Mouse (Mus musculus): ENCODE data around the gene Lgr5.

The Lgr5 gene

DNA sequence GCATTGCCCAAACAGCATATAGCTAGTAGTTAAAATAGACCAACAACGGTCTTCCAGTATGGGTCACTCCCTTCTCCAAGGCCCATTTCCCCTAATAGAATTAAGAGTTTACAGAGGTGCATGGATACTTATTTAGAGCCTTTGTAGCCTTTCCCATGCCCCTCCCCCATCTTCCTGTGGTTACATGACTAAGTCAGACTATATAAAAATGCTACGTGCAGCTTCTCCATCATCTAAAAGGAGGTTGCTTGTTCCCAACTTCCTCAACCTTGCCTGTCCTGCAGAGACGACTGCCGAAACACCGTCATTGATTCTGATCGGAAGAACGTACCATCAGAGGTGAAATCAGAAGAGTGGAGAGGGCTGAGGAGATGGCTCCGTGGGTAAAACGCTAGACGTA lies 82.4 kb downstream of the Lgr5 start:
- no peak for DNase-seq (ENCODE audit: low read depth)

DNA sequence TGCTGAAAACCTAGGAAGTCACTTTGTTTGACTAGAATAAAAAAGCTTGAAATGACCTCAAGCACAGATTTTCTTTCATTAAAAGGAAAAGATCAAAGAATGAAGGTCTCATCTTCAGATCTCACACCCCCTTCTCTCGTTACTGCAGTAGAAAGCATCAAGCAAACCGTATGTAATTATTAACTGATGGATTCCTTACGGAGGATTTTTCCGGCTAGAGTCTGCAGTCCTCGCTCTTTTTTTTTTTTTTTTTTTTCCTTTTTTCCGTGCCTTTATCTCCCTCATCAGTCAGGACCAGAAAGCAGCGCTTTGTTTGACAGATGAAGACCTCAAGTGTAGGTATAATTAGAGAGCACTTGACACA lies 93.8 kb downstream of the Lgr5 start:
- no peak for DNase-seq (ENCODE audit: low read depth)

DNA sequence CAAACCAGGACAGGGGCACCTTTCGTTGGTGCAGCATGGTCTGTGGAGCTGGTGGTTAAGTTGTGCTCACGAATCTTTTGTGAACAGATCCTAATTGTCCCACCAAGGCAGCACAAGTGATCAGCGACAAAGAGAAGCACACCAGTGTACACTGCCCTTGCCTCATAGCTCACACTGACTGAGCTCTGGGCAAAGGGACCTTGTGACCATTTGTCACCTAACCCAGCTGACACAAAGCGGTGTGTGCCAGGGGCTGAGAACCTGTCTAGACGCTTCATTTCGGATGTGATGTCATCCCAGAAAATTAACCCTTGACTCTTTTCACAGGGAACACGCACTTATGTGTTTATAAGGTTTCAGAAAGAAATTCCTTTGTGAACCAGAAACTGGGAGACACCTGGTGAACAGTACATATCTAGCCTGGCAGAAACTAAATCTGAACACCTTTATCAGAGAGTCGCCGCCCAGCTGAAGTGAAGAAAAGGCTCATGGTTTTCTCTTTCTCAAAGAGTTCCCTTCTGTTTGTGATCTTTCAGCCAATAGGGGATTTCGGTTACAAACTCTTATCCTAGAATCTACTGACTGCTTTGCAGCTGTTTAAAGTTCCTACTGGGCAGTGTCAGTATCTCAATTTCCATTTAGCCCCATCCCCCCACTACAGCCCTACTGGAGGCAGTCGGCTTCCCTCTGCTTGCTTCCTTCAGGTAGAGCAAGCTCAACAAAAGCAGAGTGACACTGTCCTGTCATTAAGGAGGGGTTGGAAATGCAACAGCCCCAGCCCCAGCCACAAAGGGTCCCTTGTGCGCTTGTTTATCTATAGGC lies 94.4 kb downstream of the Lgr5 start:
- no peak for DNase-seq (ENCODE audit: low read depth)

DNA sequence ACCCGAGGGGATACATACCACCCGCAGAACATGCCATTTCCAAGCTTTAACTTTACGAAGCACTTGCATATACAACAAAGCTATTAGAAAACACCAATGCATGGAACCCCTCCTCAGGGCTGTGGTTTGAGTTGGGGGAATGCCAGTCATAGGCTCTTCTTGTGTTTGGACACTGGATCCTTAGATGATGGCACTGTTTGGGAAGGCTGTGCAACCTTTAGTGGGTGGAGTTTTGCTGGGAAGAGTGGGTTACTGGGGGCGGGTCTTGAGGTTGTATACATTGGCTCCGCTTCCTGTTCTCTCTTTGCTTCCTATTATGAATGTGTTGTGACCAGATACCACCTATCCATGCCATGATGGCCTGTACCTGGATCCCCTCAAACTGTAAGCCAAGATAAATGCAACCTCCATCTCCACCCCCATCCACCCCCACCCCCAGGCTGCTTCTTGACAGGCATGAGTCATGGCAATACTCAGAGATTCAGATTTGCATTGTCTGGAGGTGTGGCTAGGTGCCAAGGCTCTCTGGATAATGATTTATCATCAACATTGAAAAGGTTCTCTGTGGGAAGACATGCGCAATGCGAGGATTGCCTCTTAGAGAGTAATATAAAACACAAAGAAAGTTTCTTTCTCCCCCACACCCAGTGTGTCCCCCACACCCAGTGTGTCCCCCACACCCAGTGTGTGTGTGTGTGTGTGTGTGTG lies 95.6 kb downstream of the Lgr5 start:
- no peak for DNase-seq (ENCODE audit: low read depth)

DNA sequence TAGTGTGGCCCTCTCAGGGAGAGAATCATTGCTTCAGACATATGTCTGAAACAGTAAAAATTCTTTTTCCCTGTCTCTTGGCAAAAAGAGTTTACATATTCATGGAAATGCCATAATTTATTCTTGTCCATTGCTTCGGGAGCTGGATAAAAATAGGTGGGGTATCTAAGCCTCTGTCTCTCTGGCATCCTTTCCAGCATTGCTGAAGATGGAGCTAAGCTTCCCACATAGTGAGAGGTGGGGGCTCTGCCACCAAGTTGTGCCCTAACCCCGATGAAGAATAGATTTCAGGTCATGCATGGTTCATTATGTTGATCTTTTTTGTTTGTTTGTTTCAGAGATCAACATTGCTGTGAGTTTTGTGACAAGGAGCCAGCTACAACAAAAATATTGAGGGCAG lies 102.0 kb downstream of the Lgr5 start:
- DNase-seq (ENCODE audit: low read depth): no peak

DNA sequence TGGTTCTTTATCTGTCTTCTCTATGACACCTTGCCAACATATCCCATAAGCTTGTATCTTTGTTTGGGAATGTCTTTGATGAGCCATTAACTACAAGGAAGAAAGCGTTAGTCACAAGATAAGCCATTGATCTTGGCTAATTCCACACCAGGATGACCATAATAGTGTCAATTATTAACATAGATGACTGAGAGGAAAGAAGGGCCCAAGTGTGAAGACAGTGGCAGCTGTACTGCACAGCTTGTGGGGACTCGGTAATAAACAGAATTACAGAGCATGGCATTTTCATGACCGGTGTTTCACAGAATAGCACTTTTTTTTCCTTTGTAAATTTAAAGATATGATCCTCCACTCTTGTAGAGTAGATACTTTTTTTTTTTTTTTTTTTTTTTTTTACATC lies 102.9 kb downstream of the Lgr5 start:
- no peak for DNase-seq (ENCODE audit: low read depth)

DNA sequence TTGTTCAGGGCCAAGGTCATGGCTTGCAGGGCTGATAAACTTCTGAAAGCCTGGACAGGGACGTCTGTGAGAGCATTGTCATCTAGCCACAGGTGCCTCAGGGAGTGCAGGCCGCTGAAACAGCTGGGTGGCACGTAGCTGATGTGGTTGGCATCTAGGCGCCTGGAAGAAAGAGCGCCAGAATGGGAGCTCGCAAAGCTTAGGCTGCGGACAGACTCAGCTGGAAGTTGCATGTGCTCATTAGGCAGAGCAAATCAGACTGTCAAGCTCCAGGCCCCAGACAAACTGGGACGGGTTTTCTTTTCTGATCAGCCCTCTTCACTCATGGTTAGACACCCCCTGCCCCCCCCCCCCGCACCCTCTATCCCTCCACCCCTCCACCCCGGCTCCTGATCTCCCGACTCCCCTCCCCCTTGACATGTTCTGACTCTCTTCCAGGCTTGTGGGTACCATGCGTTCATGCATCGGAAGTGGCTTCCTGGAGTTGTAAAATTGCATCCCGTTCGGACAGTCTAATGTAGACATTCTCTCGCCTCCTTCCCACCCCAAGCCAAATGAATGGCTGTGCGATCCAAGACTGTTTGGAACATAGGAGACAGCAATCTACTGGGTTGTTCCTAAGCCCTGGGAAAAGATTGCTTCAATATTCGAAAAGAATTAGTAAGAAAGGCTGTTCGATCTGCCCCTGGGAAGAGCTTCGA lies 109.0 kb downstream of the Lgr5 start:
- DNase-seq (ENCODE audit: low read depth): no peak

DNA sequence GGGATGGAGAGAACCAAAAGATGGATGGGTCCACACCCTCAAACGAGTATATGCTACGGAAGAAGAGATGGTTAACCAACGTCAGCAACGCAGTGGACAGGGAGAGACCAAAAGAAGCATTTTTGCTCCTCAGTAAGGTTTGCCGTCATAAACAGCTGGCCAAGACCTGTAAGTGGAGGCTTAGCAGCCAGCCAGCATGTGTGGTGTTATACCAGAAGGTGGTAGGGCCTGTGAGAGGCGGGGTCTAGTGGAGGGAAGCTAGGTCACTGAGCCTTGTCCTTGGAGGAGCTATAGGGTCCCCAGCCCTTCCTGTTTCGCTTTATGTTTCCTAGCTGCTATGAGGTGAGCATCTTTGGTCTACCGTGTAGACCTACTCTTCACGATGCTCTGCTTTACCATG lies 111.1 kb downstream of the Lgr5 start:
- DNase-seq (ENCODE audit: low read depth): no peak

DNA sequence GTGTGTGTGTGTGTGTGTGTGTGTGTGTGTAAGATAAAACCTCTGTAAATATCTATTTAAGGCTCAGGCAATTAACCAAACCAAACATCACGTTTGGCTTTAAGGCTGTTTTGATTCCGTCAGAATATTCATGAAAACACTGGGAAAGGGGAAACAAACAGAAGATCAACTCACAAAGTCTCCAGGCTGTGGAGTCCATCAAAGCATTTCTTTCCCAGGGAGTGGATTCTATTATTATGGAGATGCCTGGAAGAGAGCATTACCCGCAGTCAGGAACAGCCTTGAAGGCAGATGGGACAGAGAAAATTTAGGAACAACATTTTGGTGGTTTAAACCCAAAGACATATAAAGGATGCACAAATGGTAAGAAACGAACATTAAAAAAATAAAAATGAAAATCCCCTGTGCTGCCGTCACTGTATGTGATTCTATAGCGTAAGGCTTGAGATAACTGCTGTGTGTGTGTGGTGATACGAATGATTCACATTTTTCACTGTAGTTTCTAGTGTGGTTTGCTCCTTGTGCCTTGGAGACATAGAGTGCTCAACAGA lies 112.5 kb downstream of the Lgr5 start:
- DNase-seq (ENCODE audit: low read depth): no peak

DNA sequence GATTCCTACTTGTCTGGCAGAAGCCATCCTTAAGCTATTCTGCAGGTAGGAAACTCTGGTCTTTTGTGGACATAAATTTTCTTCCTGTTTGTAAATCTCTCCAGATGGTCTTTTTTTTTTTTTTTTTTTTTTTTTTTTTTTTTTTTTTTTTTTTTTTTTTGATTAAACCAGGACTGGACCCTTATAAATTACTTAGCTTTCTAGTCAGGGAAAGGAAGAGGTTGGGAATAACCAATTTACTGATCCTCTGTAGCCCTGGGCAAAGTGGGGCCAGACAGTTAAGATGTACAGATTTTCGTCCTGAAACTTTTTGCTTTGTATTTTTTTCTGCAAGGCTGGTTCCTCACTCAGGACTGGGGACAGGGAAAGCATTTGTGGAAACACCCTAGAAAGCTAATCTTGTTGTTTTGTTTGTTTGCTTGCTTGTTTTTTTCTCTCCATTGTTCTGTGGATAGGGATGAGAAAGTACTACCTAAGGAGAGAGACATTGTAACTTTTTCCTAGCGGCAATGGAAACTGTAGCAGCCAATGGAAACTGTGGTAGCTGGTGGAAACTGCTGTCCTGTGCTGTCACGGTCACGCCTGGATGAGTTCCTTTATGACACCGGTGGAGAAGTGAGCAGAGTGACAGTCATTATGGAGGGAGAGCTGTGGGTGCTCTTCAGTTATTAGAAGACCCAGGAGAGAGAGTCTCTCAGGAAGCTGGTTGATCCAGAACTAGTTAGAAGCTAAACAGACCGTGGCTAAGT lies 114.2 kb downstream of the Lgr5 start:
- no peak for DNase-seq (ENCODE audit: low read depth)

DNA sequence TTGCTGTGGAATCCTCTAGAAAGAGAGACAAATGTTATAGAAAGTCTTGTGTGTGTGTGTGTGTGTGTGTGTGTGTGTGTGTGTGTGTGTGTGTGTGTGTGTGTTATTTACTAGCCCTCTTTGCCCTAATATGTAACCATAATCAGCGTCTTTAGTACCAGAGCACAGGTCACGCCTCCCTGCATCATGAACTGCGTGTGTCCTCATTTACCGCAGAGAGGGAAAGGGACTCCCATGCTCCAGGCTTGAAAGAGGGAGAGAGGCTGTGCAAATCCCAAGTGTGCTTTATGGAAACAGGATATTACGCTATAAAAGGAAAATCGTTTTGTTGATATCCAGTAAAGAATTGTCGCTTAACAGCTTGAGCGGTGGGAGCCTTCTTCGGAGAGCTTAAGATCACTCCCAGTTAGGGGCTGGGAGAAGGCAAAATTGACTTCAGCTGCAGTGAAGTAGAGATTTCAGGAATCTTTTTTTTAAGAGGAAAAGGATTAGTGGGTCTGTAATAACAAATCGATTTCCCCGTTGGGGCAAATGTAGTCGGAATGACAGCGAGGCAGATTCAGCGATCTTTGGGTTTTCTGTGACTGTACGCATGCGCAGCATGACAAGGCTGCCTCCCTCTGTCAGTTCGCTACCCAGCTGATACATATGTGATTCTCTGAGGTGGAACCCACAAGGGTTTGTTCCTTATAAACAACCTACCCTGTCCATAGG lies 116.8 kb downstream of the Lgr5 start:
- DNase-seq (ENCODE audit: low read depth): no peak

DNA sequence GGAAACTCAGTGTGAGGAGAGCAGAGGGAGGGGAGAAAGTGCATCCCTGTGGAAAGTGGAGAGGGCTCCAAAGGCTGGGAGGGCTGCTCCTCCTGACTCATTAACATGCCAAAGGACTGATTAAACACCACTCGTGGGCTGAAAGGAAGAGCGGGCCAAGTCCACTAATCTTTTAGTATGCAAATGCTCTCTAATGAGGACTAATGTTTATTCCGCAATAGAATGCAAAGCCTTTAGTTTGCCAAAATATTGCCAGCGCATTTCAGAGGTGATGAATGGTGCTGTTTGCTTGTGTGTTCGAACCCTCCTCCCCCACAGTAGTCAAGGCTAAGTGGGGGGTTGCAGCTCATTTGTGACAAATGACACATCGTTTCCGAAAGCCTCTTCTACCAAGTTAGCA lies 118.5 kb downstream of the Lgr5 start:
- DNase-seq (ENCODE audit: low read depth): no peak

DNA sequence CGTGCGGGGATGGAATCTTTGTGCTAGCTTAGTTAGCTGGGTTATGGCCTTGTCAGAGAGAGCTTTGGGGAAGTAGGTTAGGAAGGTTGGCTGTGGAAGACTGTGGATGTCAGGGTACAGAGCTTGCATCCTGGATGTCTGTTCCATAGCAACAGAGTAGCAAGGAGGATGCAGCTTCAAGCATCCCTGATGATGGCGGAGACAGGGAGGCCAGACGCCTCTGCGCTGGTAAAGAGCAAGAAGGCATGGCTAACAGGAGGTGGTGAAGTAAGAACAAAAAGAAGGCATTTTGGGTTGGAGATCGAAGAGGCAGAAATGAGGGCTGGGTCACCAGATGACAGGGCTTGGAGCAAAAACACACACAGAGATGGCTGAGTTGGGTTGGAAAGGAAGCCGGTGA lies 118.9 kb downstream of the Lgr5 start:
- no peak for DNase-seq (ENCODE audit: low read depth)

DNA sequence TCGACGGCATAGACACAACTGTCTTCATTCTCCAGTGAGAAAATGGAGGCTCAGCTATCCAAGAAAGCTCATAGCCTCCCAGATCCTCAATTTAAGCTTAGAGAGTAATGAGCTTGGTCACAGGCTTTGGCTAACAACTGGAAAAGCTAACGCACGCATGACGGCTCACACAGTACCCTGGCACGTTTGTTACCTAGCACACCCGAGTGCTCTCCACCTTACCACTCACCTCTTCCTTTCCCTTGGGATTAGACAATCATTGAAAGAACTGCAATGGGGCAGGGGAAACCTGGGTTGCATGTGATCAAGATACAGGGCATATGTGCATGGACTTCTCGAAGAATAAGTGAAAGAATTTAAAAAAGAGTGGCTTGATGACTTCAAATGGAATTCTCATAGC lies 119.6 kb downstream of the Lgr5 start:
- no peak for DNase-seq (ENCODE audit: low read depth)

DNA sequence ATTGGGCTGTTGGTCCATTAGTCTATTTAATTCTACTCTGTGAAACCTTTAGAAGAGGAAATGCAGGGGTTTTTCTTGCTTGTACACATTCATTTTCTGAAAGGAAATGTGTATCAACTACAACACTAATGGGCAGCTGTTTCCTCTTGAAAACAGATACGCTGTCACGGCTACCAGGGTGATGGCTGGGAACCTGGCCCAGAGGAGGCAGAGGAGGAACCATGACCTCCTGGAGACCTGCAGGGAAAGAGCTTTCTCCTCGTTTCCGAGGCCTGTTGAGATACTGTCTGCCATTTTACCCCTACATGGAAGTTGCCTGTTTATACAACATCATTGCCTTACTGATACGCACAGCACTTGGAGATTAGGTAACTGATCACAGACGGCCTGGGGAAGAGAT lies 121.8 kb downstream of the Lgr5 start:
- DNase-seq (ENCODE audit: low read depth): no peak

DNA sequence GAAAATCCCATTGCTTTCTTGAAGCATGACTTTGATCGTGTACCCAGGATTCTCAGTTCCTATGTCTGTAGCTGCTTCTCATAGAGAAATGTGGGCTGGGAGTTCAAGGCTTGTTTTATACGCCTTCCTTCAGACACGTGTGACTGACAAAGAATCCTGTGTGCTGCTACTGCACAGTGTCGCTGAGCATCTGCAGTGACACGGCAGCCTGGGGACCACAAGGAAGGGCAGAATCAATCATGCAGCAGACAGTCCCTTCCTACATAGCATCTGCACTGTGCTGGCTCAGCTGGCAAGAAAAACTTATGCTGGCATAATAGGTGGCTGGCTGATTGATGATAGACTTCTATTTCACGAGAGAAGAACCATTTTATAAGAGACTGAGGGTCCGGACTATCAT lies 122.5 kb downstream of the Lgr5 start:
- no peak for DNase-seq (ENCODE audit: low read depth)

DNA sequence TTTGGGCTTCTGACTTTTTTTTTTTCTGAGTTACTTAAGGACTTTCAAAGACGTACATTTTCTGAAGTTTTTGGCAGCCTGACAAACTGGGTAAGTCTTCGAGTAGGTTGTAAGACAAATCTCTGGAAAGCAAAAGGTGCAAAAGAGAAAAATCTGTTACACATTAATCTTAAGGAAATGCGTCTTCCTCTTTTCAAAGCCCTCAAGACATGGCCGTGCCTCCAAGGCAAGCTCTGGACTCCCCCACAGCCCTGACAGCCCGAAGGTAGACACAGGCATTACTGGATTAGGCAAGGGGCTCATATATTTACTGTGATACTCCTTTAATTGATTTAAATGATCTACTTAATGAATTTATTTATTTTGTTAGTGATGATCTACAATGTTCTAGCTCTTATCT lies 124.9 kb downstream of the Lgr5 start:
- DNase-seq (ENCODE audit: low read depth): no peak

DNA sequence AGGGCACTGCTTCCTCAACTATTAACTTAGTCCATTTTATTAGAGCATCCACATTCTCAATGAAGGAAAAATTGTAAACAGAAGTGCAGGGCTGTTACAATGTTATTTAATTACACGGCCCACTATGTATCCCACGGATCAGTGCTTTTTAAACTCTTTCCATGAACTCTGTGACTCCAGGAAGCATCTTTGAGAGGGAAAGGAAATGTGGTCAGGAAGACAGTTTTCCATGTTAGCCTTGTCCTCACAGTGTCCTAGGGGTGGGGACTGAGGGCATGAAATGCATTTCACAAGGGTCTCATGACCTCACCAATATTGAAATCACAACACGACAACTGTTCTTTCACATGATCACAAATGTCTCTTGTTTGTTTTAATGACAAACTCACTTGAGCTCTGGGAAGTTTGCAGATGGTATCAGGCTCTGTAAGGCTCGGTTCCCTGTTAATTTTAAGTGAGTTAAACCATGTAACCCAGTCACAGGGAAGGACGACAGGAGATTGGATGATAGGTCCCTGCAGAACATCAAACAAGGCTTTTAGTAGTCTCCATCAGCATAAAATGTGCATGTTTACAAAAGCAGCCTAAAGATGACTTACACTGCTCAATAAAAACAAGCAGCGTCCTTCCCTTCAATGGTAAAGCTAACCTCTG lies 130.1 kb downstream of the Lgr5 start:
- no peak for DNase-seq (ENCODE audit: low read depth)

DNA sequence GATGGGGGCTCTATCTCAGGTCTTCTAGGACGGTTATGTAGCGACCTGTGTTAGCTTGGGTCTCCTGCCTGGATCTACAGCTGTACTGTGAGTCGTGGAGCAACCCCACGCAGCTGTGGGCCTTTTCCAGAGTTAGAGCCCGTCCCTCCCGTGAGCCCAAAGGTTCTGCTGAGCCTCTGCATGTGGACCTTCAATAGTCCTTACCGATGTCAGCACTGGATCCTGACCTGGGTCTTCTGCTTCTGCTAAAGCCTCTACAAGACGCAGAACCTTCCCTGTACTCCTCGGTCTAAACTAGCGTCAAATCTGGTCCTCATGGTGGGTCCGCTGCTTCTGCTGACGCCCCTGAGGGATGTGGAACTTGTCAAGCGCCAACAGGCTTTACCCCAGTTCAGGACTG lies 139.0 kb downstream of the Lgr5 start:
- no peak for DNase-seq (ENCODE audit: low read depth)

DNA sequence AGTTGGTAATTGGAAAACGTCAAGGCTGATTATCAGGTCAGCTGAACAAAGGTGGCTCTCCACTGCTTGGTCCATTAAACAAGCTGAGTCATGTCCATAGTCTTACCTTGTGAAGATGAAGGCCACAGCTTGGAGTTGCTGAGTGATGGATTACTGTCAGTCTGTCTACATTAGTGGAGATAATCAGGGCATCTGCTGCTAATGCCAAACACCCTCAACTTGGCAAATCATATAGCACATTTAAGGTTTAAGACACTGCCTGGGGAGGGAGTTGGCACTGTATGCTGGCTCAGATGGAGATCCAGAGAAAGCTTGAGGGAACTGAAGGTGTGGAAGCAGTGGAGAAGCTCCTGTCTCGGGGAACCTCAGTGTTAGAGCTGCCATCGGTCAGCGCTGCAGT lies 150.3 kb downstream of the Lgr5 start:
- DNase-seq (ENCODE audit: low read depth): no peak

DNA sequence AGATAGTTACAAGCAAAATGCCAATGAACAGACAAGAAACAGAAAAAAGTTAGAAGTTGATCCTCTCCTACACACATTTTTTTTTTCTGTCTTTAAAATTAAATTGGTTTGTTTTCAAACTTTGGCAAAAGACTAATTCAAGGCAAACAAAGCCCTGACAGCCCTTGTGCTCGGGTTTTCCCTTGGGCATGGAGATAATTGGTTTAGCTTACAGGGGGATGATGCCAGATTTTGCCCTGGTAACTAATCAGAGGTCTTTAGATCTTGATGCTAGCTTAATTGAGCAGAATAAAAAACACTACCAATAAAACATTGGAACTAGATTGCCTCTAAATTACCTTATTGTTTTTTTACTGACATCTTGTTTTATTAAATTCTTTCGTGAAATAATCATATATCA lies 162.2 kb downstream of the Lgr5 start:
- no peak for DNase-seq (ENCODE audit: low read depth)

All from c-Kit-positive CD71-positive TER-119-negative erythroid progenitor cells, embryonic 14.5 days (primary cell).